Comparison of ENCODE assay signal across 11 mouse cellular contexts in the genomic region with DNA sequence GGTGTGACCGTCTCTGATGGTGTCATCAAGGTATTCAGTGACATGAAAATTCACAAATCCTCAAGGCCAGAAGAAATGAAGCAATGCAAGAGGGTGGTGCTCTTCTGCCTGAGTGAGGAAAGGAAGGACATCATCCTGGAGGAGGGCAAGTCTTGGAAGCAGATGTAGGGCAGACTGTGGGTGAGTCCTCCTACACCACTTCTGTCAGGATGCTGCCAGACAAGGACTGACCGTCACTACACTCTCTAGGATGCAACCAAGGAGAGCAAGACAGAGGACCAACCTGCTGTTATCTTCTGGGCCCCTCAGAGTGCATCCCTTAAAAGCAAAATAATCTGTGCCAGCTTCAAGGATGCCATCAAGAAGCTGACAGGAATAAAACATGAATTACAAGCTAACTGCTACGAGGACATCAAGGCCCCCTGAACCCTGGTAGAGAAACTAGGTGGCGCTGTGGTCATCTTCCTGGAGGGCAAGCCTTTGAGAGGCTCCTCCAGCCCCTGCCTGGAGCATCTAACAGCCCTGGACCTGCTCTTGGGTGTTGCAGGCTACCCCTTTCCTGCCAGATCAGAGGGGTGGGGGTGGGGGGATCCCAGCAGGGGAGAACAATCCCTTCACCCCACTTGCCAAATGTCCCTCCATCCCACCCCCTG. TPM values are rescaled to one million over a fixed set of nuclear protein-coding genes. Genes with fewer than 3 reads are reported as not detected.
A peak's percentile ranks its signal among the peaks of the same experiment; 100 is the strongest.
DNase-seq lines count a peak whose midpoint lies in the region; ATAC-seq and TF ChIP-seq lines count a peak whose summit lies in the region.
"Had no signal": no experiment of that assay in that cellular context is flagged by ENCODE, and none has a peak within 500 bp of the region (broad histone marks: within the 10 kb centered on the region; RNA-seq: fewer than 3 reads in every experiment).

No protein-coding gene starts in this region.

- H3K4me1 ChIP-seq in intestine, postnatal 0 days (replicated peaks; ENCODE audit: control insufficient read depth, insufficient read depth, low read length): peaks cover 10% of the 10 kb centered on the region
- peaks cover 6% of the 10 kb centered on the region for H3K4me1 ChIP-seq in intestine, embryonic 16.5 days (ENCODE audit: control insufficient read depth, insufficient read depth, low read length)
- H3K4me1 ChIP-seq in bone marrow macrophage, adult 2 months (ENCODE audit: control insufficient read depth, insufficient read depth, low read length): peaks cover 5% of the 10 kb centered on the region; the same call in 1 of the 2 replicates

- no peak overlapping the region for H3K27ac ChIP-seq in intestine, postnatal 0 days (ENCODE audit: low read depth, low read length)
- H3K27ac ChIP-seq in intestine, embryonic 16.5 days (ENCODE audit: low read length): no peak overlapping the region
- no peak overlapping the region for H3K27ac ChIP-seq in bone marrow macrophage, adult 2 months (ENCODE audit: insufficient read depth, low read depth, low read length)
- H3K27ac ChIP-seq: limb, embryonic 15.5 days had no signal

- H3K4me2 ChIP-seq in intestine, postnatal 0 days (replicated peaks; ENCODE audit: low read depth): no peak overlapping the region
- H3K4me2 ChIP-seq in intestine, embryonic 16.5 days (ENCODE audit: low read depth, low read length): no peak overlapping the region
- H3K4me2 ChIP-seq: limb, embryonic 15.5 days had no signal

- H3K9ac ChIP-seq in intestine, postnatal 0 days (ENCODE audit: low read depth, low read length): no peak overlapping the region
- no peak overlapping the region for H3K9ac ChIP-seq in intestine, embryonic 16.5 days (ENCODE audit: low read depth, low read length)
- H3K9ac ChIP-seq: forebrain, postnatal 0 days; limb, embryonic 15.5 days had no signal

- no peak overlapping the region for H3K4me3 ChIP-seq in intestine, postnatal 0 days (ENCODE audit: low read depth, low read length)
- no peak overlapping the region for H3K4me3 ChIP-seq in intestine, embryonic 16.5 days (ENCODE audit: low read length)
- no peak overlapping the region for H3K4me3 ChIP-seq in bone marrow macrophage, adult 2 months (ENCODE audit: insufficient read depth, low read length)
- H3K4me3 ChIP-seq: limb, embryonic 15.5 days had no signal

- no peaks in the 10 kb centered on the region for H3K9me3 ChIP-seq in intestine, postnatal 0 days (ENCODE audit: control insufficient read depth)
- no peaks in the 10 kb centered on the region for H3K9me3 ChIP-seq in intestine, embryonic 16.5 days (ENCODE audit: control insufficient read depth, low read length)
- H3K9me3 ChIP-seq: limb, embryonic 15.5 days had no signal

- no peaks in the 10 kb centered on the region for H3K36me3 ChIP-seq in intestine, postnatal 0 days (ENCODE audit: control insufficient read depth, insufficient read depth)
- no peaks in the 10 kb centered on the region for H3K36me3 ChIP-seq in intestine, embryonic 16.5 days (ENCODE audit: control insufficient read depth, insufficient read depth, low read length)
- H3K36me3 ChIP-seq: limb, embryonic 15.5 days had no signal

- no peaks in the 10 kb centered on the region for H3K27me3 ChIP-seq in intestine, postnatal 0 days (replicated peaks; ENCODE audit: control insufficient read depth, insufficient read depth, low read length)
- H3K27me3 ChIP-seq in intestine, embryonic 16.5 days (replicated peaks; ENCODE audit: control insufficient read depth, insufficient read depth, low read length): no peaks in the 10 kb centered on the region
- H3K27me3 ChIP-seq: limb, embryonic 15.5 days had no signal

- TF ChIP-seq CTCF in intestine, postnatal 0 days (IDR thresholded peaks at IDR 0.05; ENCODE audit: low read depth): peak; percentile 61
- TF ChIP-seq CTCF in bone marrow macrophage, adult 2 months (IDR thresholded peaks at IDR 0.05; ENCODE audit: low read depth, low read length): peak; percentile 13; the same call in 1 of the 2 replicates

- peak; percentile 51 for DNase-seq in thymus, postnatal 14 days
- DNase-seq in thymus, postnatal 25 days: no peak
- DNase-seq in right cerebral cortex, postnatal 36 days (ENCODE audit: low spot score in 2 of 2): no peak
- DNase-seq: forebrain, postnatal 0 days; heart, postnatal 10 days; right cerebral cortex, adult 18-20 months had no signal

- no peak for TF ChIP-seq POLR2A in bone marrow macrophage, adult 2 months (IDR thresholded peaks at IDR 0.05; ENCODE audit: borderline replicate concordance, low read depth, low read length)

- 45% methylated on average over 4 of the region's 4 CpGs for WGBS in intestine, postnatal 0 days
- 45% methylated on average over 4 of the region's 4 CpGs for WGBS in intestine, embryonic 16.5 days

- ATAC-seq in intestine, postnatal 0 days: no peak
- no peak for ATAC-seq in intestine, embryonic 16.5 days
- no peak for ATAC-seq in activated CD4-positive, CD25-positive, alpha-beta regulatory T cell, adult 4 months
- ATAC-seq: forebrain, postnatal 0 days had no signal

RNA-seq across cellular contexts. Expression of gene Slc2a4, which starts 2.9 kb away (rescaled TPM):
- polyA plus RNA-seq in intestine, postnatal 0 days (2015; fragmentation: Nextera tagmentation; extraction: Ambion mirVana): 18.3 and 18.7 TPM in 2 replicates
- polyA plus RNA-seq in intestine, embryonic 16.5 days (2015; fragmentation: Nextera tagmentation; extraction: Ambion mirVana): 21.5 and 22.6 TPM in 2 replicates
- not detected in 2 replicates for polyA plus RNA-seq in bone marrow macrophage, adult 2 months (2012; ENCODE audit: insufficient read depth, insufficient read length, missing spikeins)
- not detected for polyA plus RNA-seq in activated CD4-positive, CD25-positive, alpha-beta regulatory T cell, adult 4 months (2017; shearing (Covaris generic))

RNA-seq across cellular contexts. Expression of gene Cldn7, which starts 13.6 kb away (rescaled TPM):
- polyA plus RNA-seq in intestine, postnatal 0 days (2015; fragmentation: Nextera tagmentation; extraction: Ambion mirVana): 1,243 and 1,341 TPM in 2 replicates
- 1,377 and 1,415 TPM in 2 replicates for polyA plus RNA-seq in intestine, embryonic 16.5 days (2015; fragmentation: Nextera tagmentation; extraction: Ambion mirVana)
- polyA plus RNA-seq in bone marrow macrophage, adult 2 months (2012; ENCODE audit: insufficient read depth, insufficient read length, missing spikeins): not detected in 2 replicates
- polyA plus RNA-seq in activated CD4-positive, CD25-positive, alpha-beta regulatory T cell, adult 4 months (2017; shearing (Covaris generic)): not detected

RNA-seq across cellular contexts. Expression of gene Ybx2, which starts 15.3 kb away (rescaled TPM):
- 0.42 and 0.43 TPM in 2 replicates for polyA plus RNA-seq in intestine, postnatal 0 days (2015; fragmentation: Nextera tagmentation; extraction: Ambion mirVana)
- polyA plus RNA-seq in intestine, embryonic 16.5 days (2015; fragmentation: Nextera tagmentation; extraction: Ambion mirVana): 1.3 and 2.1 TPM in 2 replicates
- not detected in 2 replicates for polyA plus RNA-seq in bone marrow macrophage, adult 2 months (2012; ENCODE audit: insufficient read depth, insufficient read length, missing spikeins)
- not detected for polyA plus RNA-seq in activated CD4-positive, CD25-positive, alpha-beta regulatory T cell, adult 4 months (2017; shearing (Covaris generic))

RNA-seq across cellular contexts. Expression of gene Eif5a, which starts 29.2 kb away (rescaled TPM):
- 716 and 774 TPM in 2 replicates for polyA plus RNA-seq in intestine, postnatal 0 days (2015; fragmentation: Nextera tagmentation; extraction: Ambion mirVana)
- 1,478 and 1,683 TPM in 2 replicates for polyA plus RNA-seq in intestine, embryonic 16.5 days (2015; fragmentation: Nextera tagmentation; extraction: Ambion mirVana)
- polyA plus RNA-seq in bone marrow macrophage, adult 2 months (2012; ENCODE audit: insufficient read depth, insufficient read length, missing spikeins): 326 and 347 TPM in 2 replicates
- polyA plus RNA-seq in activated CD4-positive, CD25-positive, alpha-beta regulatory T cell, adult 4 months (2017; shearing (Covaris generic)): 1,000 to 10,000 TPM; 1,092 to 1,351 TPM

RNA-seq across cellular contexts. Expression of gene Ctdnep1, which starts 30.0 kb away (rescaled TPM):
- 23.2 and 24.1 TPM in 2 replicates for polyA plus RNA-seq in intestine, postnatal 0 days (2015; fragmentation: Nextera tagmentation; extraction: Ambion mirVana)
- 20.7 and 20.9 TPM in 2 replicates for polyA plus RNA-seq in intestine, embryonic 16.5 days (2015; fragmentation: Nextera tagmentation; extraction: Ambion mirVana)
- polyA plus RNA-seq in bone marrow macrophage, adult 2 months (2012; ENCODE audit: insufficient read depth, insufficient read length, missing spikeins): 176 and 194 TPM in 2 replicates
- 10 to 100 TPM; 21.4 to 24.8 TPM for polyA plus RNA-seq in activated CD4-positive, CD25-positive, alpha-beta regulatory T cell, adult 4 months (2017; shearing (Covaris generic))

Comparison
In these comparisons a context has a peak if more than half of its experiments do, and no peak if none do; other contexts are left out.
1. RNA of gene Slc2a4, which starts 2.9 kb away (polyA plus RNA-seq): 21.5 to 22.6 TPM in intestine, embryonic 16.5 days and 18.3 to 18.7 TPM in intestine, postnatal 0 days; not detected in bone marrow macrophage, adult 2 months and not detected in activated CD4-positive, CD25-positive, alpha-beta regulatory T cell, adult 4 months; every median in the first group is over 10 times any median in the second.
2. RNA of gene Cldn7, which starts 13.6 kb away (polyA plus RNA-seq): 1,377 to 1,415 TPM in intestine, embryonic 16.5 days and 1,243 to 1,341 TPM in intestine, postnatal 0 days; not detected in bone marrow macrophage, adult 2 months and not detected in activated CD4-positive, CD25-positive, alpha-beta regulatory T cell, adult 4 months; every median in the first group is over 1,000 times any median in the second.